ENCODE assay signal across 8 mouse cellular contexts in genomic region chr4:46126541-46126940, GRCm38 (mm10). TPM values are rescaled to one million over a fixed set of nuclear protein-coding genes. Genes with fewer than 3 reads are reported as not detected.
DNase-seq lines count a peak whose midpoint lies in the region; ATAC-seq and TF ChIP-seq lines count a peak whose summit lies in the region.

No protein-coding gene starts in this region.

- 49% methylated on average over 2 of the region's 2 CpGs for WGBS in stomach, postnatal 0 days

- no peak overlapping the region for H3K9ac ChIP-seq in stomach, postnatal 0 days (ENCODE audit: low read length)

- no peak overlapping the region for H3K4me3 ChIP-seq in stomach, postnatal 0 days (ENCODE audit: low read depth, low read length)

- intact Hi-C loops in left cerebral cortex, postnatal 4 days (cut with DNase I): loop anchor here (10.0 kb wide), 1 partner anchor 92 kb away; the partner anchor contains the start of gene Tmod1

- H3K4me2 ChIP-seq in stomach, postnatal 0 days (replicated peaks; ENCODE audit: low read depth): no peak overlapping the region

- peak; percentile 65 for DNase-seq in urinary bladder, postnatal 14 days (ENCODE audit: low spot score)
- DNase-seq in urinary bladder, adult 2 months (ENCODE audit: low spot score): no peak
- DNase-seq in cerebellum, adult 11-12 months: peak; percentile 80
- peak; percentile 67 for DNase-seq in forelimb bud, embryonic 11.5 days (ENCODE audit: low read depth, low spot score)
- peak; percentile 79 for DNase-seq in left cerebral cortex, postnatal 4 days
- peak; percentile 78 for DNase-seq in naive thymus-derived CD4-positive, alpha-beta T cell, adult 2 months (ENCODE audit: low read depth)
- DNase-seq in stomach, postnatal 0 days (ENCODE audit: low spot score): peak; percentile 73

- TF ChIP-seq CTCF in stomach, postnatal 0 days (IDR thresholded peaks at IDR 0.05; ENCODE audit: low read depth): peak; percentile 95

- no peaks in the 10 kb centered on the region for H3K9me3 ChIP-seq in stomach, postnatal 0 days (ENCODE audit: control insufficient read depth, low read length)

- no peak overlapping the region for H3K27ac ChIP-seq in stomach, postnatal 0 days (replicated peaks)

- H3K36me3 ChIP-seq in stomach, postnatal 0 days (ENCODE audit: control insufficient read depth, insufficient read depth, low read length): peaks cover 26% of the 10 kb centered on the region

- ATAC-seq in inflammation-experienced regulatory T-cells, adult 6 months: peak; percentile 85
- peak; percentile 50; the same call in 1 of the 2 replicates for ATAC-seq in stomach, postnatal 0 days (ENCODE audit: low FRiP score, low TSS enrichment)

- no peaks in the 10 kb centered on the region for H3K4me1 ChIP-seq in stomach, postnatal 0 days (replicated peaks; ENCODE audit: control insufficient read depth, insufficient read depth)

- TF ChIP-seq EP300 in stomach, postnatal 0 days (optimal IDR thresholded peaks at IDR 0.05): no peak

- H3K27me3 ChIP-seq in stomach, postnatal 0 days (ENCODE audit: control insufficient read depth, insufficient read depth, low read length): no peaks in the 10 kb centered on the region

RNA-seq across cellular contexts. Expression of gene Ncbp1, which starts 11.9 kb away (rescaled TPM):
- polyA plus RNA-seq in urinary bladder, adult 2 months (2012; rRNA removed): 32.9 and 33.7 TPM in 2 replicates
- 10 to 100 TPM; 39.1 to 43.4 (median 40.9) TPM for polyA plus RNA-seq in inflammation-experienced regulatory T-cells, adult 6 months (2017; shearing (Covaris generic))
- 10 to 100 TPM; 58.6 to 66.2 TPM for total RNA-seq in left cerebral cortex, postnatal 4 days (2021)
- polyA plus RNA-seq in stomach, postnatal 0 days (2015; fragmentation: Nextera tagmentation; extraction: Ambion mirVana): 27.0 and 27.8 TPM in 2 replicates

RNA-seq across cellular contexts. Expression of gene Tstd2, which starts 12.0 kb away (rescaled TPM):
- 20.8 and 20.9 TPM in 2 replicates for polyA plus RNA-seq in urinary bladder, adult 2 months (2012; rRNA removed)
- 10 to 100 TPM; 22.3 to 32.3 (median 29.5) TPM for polyA plus RNA-seq in inflammation-experienced regulatory T-cells, adult 6 months (2017; shearing (Covaris generic))
- total RNA-seq in left cerebral cortex, postnatal 4 days (2021): 10 to 100 TPM; 20.0 to 22.3 TPM
- polyA plus RNA-seq in stomach, postnatal 0 days (2015; fragmentation: Nextera tagmentation; extraction: Ambion mirVana): 14.5 and 17.2 TPM in 2 replicates
